Mouse (Mus musculus): Measurements from ENCODE around the gene Rasl10b.

Gene Rasl10b

DNA sequence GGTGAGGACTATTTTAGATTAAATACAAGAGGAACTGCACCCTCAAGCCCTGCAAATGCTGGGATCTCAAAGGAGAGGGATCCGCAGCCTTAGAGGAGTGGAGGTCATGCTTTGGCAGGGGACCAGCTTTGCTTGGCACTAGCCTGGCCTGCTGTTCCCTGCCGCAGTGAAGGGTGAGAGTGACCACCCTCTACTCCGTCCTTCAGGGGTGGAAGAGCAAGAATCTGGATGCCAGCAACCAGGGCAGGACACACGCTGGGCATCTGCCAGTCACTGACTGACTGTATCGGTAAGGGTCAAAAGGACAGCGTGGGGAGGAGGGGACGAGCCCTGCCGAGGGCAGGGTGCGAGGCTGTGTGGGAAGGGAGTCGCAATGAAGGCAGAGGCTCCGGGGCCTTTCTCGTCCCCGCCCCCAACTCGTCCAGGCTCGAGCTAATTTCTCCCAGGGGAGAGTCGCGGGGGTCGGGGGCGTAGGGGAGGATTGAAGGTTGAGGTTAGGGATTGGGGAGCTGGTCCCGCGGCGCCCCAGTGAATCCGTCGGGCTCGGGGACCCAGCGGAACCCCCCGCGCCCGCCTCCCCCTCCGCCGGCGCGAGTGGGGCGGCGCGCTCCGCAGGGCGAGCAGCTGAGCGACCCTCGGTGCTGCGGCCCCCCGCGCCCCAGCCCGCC is at the start of gene Rasl10b:
Rasl10b (plus strand) TSS at position 51 of the 668 bp plus-strand sequence.
- no peak for DNase-seq (ENCODE audit: low spot score)

DNA sequence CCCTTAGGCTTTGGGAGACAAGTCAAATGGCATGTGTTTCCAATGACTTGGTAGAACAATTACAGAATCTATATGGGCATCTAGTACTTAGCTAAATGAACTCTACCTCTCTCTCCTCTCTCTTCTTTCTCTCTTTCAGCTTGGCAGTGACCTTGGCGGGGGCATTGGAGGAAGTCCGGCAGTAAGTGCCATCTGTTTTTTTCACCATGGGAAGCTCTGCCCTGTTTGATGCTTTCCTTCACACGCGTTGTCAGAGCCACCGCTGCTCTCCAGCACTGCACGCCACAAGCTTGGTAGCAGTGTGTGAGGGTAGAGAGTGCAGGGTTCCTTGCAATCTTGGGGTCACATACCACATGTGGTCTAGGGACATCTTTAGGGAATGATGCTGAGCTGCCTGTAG is 44.3 kb upstream of the Rasl10b start:
- DNase-seq (ENCODE audit: low spot score), result no peak

DNA sequence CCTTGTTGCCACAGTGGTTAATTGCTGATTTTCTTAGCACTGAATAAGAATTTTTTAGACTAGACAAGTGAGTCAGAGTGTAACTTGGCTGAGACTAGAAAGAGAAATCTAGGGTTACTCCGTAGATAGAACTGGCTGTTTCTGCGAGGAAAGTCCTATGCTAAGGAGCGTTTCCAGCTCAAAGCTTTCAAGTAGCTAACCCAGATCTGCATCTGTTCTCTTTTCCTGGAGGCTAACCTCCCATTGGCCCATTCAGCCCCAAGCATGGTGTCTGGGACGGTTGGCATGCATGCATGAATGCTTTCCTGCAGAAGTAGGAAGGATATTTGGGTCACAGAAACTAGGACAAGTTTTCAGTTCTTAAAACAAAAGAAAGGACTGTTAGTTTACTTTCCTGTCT is 37.7 kb upstream of the Rasl10b start:
- DNase-seq (ENCODE audit: low spot score), result no peak

DNA sequence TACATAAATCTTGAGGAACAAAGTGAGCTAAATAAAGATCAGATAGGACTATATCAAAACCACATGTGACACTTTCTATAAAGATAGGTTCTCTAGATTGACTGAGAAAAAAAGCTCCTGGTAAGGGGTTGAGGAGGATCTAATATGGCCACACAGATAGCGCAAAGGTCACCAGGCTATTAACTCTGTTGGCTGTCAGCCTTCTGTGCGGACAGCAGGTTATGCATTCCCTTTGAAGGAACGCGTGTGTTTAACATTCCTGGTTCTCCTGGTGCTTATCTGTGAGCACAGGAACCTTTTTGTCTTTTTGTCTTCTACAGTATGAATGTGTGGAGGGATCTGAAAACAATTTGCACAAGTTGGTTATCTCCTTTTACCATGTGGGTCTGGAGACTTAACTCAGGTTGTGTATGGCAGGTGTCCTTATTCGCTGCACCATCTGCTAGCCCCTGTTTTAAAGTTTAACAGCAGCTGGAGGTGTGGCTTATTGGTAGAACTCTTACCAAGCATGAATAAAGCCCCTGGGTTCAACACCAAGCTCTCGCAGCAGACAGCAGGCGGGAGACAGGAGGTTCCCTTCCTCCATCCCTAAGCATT is 29.1 kb upstream of the Rasl10b start:
- DNase-seq (ENCODE audit: low spot score), result no peak

DNA sequence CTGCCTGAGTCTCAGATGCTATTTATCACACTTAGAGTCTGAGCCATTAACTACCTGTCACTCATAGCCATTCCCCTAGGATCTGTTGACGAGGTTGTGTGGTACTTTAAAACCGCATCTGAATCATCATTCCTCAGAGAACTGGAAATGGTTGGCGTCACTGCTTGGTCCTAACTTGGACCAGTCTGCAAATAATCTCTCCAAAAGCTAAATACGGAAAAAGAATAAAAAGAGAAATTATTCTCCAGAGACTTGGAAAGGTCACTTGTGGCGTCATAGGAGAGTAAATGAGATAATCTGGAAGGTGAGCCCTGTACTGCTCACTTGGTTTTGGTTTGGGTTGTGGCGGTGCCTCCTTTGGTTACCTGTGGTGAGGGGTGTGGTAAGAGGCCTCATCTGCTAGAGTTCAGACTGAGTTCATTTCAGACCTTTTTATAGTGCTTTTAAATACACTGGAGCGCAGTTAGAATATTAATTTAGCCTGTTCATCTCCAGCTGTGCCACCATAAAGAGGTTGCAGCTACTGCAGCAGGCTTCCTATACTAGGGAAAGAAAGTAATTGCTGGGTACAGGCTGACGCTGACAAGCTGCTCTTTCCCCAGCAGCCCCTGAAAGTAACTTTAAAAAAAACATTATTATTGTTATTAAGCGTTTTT is 25.9 kb upstream of the Rasl10b start:
- no peak for DNase-seq (ENCODE audit: low spot score)

DNA sequence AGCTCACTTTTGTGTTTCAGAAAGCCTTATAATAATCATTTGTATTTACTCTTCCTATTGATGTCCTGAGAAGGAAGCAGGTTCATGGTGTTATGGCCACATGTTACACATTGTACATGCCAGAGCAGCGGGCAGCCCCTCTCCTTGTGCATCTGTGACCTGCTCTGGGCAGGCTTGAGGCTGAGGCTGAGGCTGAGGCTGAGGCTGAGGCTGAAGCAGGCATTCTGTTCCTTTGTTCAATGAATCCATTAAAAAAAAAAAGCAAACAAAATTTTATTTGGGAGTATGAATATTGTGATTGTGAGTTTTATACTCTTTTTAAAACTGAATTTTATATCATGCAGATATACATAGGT is 25.4 kb upstream of the Rasl10b start:
- DNase-seq (ENCODE audit: low spot score), result no peak

DNA sequence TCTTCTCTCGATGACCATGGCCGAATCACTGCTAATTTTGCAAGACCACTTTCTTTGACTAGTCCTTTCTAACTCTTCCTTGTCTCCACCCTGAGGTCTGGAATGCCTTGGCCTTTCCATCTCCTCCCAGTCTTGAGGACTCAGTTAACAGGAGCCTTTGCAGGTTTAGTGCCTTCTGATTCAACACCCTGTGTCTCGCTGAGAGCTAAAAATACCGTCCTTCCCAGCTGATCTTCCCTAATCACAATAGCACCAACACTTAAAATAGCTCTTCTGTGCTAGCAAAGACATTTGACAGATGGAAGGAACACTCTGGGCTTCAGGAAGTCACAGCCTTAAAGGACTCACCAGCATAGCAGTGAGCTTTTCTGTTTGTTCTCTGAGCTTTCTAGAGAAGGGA is 15.9 kb upstream of the Rasl10b start:
- no peak for DNase-seq (ENCODE audit: low spot score)

DNA sequence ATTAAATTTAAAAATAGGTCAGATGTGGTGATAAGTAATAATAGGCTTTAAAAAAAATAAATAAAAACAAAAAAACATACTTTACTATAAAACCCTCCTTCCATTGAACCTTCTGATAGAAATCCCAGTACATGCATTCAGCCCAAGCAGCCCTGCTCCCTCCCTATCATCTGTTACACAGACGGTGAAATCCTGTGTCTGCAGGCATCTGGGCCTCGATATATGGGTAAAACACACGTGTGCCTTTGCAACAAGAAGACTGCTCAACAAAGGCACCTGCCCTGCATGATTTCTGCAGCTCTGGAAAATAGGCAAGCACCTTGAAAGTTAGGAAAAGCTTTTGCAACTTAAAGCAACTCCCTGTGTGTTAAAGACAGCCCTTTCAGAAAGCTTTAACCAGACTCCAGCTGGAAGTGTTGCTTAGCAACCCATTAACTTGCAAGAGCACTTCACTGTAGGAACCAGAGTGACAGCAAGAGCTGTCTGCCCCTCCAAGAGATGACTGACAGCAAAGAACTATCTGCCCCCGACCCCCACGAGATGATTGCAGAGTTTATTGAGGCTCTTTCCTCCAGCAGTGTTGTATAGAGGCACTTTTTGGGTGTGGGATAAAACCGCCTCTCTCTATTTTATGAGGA is 14.0 kb upstream of the Rasl10b start:
- no peak for DNase-seq (ENCODE audit: low spot score)

DNA sequence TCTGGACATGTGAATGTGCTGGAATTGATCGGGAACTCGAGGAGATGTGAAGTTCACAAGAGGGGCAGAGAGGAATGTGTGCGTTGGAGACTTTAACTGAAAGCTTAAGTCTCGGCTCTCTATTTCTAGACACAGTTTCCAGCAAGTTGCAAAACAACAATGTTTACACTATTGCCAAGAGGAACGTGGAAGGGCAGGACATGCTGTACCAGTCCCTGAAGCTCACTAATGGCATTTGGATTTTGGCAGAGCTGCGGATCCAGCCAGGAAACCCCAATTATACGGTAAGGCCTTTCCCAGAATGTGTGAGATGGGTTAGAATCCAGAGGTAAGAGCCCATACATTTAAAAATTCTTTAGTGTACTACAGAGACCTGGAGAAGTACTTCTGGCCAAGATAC is 11.3 kb upstream of the Rasl10b start:
- DNase-seq (ENCODE audit: low spot score), result no peak

DNA sequence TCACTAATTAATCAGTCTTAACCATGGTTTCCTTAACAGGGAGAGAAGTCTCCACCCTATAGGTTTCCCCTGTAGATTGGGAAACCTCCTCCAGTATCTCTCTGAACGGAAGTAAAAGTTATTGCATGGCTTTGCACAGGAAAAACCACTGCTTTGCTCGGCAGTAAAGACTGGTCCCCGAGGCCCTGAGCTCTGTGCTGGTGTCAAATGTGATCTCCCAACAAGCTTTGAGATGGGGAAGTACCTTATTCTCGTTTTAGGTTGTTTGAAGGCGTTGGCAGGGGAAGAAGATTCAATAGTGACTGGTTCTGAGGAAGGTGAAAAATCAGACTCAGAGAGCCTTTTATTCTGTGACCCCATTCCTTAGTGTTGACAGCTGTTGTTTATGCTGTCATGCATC is 10.2 kb upstream of the Rasl10b start:
- DNase-seq (ENCODE audit: low spot score), result no peak

DNA sequence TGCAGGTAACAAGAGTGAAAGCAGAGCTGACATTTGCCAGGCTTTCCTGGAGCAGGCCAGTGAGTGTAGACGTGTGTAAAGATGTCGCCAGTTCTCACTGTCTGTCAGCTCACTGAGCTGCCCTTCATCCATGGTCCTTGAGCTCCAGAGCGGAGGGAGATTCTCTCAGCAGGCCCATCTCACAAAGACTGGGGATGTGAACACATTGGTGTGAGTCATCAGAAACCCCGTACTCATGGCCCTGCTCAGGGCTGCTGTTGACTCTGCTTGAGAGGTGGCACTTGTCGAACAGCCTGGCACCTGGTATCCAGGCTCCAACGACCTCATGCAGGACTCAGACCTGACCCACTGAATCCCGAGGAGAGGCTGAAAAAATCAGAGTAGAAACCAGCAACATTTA is 5.2 kb upstream of the Rasl10b start:
- no peak for DNase-seq (ENCODE audit: low spot score)

DNA sequence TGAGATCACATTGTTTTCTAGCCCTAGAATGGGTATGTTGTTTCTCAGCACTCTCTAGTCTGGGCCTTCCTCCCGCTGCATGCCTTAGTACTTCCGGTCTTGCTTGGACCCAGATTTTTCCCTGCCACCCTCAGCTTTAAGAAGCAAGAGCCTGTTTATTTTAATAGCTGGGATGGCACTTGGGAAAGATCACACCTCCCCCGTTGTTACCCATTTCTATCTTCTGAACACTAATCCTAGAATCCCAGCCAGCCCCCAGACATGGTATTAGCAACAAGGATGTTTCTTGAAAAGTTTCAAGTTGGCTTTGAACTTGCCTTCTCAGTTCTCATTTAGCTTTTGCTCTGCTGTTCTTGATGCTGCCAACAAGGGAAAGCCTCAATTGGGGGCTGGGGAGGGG is 2.5 kb upstream of the Rasl10b start:
- no peak for DNase-seq (ENCODE audit: low spot score)

DNA sequence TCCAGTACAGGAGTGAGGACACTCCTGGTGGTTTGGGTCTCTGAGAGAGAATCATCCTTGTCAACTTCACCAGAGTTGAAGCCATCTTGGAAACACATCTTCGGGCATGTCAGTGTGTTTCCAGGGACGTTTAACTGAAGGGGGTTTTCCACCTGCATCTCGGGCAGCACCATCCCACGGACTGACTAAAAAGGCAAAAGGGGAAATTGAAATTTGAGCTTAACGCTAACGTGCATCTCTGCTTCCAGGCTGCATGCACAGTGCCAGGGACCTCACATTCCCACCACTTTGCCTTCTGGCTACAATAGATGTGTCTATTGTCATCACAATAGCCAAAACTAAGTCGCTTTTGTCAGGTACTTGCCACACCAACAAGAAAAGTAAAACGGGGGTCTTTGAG is 695 bp upstream of the Rasl10b start:
- DNase-seq (ENCODE audit: low spot score), result no peak

DNA sequence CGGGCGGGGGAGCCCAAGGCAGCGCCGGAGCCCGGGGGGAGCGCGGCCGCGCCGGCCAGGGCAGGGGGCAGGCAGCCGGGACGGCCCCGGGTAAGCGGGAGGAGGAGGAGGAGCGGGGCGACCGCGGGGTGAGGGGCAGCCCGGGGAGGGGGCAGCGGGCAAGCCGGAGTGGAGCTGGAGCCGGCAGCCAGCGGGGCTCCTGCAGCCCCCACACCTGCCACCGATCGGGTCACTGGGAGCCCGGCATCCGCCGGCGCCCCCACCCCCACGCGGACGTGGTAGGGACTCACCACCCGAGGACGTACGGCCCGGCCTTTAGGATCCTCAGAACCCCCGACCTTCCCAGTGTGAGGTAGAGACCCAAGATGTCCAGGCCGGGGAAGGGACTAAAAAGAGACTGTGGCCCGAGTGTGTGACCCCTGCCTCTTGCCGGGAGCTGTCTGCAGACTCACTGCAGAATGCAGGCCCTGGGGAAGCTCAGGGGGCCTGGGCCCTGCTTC is 905 bp downstream of the Rasl10b start:
- no peak for DNase-seq (ENCODE audit: low spot score)

DNA sequence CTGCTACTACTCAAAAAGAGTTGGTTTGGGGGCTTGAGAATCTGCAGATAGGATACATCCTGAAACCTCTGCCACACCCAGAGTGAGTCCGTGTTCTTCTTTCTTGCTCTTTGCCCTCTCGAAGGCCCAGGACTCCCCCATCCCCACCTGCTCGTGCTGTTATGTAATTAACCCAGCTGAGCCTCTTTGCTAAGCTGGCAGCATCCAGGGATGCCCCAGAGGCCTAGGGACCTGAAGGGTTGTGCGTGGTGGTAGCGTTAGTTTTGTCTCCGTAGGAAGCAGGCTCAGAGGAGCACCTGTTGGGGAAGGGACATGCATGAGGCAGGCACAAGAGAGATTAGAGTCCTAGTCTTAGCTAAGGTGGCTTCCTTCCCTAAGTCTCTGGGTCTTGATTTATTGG is 1.6 kb downstream of the Rasl10b start:
- DNase-seq (ENCODE audit: low spot score), result no peak

DNA sequence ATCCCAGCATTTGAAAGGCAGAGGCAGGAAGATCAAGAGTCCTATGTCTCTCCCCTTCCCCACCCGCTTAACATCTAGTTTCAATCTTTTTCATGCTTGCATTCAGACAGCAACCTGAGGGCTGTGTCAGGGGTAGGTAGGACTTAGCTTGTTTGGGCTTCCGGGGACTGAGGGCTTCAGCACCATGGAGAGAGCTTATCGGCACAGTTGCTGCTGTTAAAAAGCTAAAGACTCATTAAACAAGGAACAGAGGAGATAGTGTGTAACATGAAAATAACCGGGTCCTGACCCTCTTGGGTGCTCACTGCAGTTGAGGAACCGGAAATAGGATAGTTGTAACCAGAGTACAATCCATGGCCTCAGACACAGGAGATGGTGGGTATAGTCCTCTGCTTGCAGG is 8.1 kb downstream of the Rasl10b start:
- no peak for DNase-seq (ENCODE audit: low spot score)

DNA sequence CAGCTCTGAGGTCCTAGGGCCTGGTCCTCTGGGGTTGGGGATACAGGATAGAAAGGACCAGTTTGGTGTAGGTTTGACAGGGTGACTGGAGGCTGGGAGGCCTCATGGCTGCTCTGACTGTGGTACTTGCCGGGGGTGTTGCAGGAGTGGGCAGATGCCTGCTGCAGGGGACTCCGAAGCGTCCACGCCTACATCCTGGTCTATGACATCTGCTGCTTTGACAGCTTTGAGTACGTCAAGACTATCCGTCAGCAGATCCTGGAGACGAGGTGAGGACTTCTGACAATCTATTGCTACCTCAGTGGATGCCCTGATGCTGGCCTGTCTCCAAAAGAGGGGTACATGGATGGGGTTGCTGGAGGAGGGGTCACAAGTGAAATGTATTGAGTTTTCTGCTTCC is 8.8 kb downstream of the Rasl10b start:
- no peak for DNase-seq (ENCODE audit: low spot score)

DNA sequence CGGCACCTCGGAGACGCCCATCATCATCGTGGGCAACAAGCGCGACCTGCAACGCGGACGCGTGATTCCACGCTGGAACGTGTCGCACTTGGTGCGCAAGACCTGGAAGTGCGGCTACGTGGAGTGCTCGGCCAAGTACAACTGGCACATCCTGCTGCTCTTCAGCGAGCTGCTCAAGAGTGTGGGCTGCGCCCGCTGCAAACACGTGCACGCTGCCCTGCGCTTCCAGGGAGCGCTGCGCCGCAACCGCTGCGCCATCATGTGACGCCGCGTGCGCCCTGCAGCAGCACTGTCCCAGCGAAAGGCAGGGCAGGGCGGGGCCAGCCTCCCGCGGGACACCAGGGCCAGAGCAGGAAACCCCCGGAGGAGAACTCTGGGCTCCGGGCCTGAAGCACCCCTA is 9.6 kb downstream of the Rasl10b start:
- no peak for DNase-seq (ENCODE audit: low spot score)

DNA sequence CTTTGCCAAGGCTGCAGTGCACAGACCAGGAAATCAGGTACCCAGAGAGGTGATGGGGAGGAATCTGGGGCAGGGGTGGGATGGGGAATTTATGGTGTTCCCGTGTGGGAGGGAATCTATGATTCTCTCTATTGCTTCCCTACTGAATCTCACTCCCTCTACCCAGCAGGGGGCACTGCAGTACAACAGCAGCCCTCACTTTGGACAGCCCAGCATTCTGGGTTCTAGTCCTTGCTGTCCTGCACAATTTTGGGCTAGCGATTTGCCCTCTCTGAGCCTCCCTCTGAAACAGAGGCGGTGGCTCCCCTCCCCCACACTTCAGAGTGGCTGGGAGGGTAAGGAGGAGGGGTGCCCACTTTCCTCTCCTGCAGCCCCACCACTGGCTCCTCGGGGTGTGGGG is 11.4 kb downstream of the Rasl10b start:
- no peak for DNase-seq (ENCODE audit: low spot score)

DNA sequence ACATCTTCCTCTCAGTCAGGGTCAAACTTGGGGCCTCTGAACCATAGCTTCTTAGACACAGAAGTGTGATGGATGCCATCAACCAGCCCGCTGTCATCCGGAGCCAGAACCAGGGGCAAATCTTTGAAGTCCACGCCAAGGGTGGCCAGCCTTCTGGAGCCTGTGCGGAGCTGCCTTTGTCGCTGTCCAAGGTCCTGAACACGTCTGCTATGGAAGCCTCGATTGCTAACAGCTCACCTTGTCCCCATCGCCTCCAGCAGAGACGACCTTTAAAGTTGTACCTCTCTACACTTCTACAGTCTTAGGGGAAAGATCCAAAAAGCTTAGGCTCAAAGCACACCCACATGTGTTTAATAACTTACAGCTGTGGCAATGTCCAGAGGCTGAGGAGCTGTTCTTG is 12.4 kb downstream of the Rasl10b start:
- no peak for DNase-seq (ENCODE audit: low spot score)

DNA sequence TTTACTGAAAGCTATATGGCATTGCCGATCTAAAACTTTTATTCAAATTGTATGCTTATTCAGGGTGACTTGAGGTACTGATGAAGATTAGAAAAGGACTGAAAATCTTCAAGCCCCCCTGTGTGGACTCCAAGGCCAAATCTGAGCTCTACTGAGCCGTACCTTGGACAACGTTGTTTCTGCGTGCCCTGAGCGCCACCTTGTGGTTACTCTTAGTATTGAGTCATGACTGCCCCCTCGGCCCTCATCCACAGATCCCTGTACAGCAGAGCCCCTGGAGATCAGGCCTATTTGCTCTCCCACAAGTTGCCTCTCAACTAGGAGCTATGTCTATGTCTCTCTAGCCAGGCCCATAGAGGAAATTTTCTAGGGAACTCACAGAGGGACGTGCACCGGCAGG is 15.7 kb downstream of the Rasl10b start:
- DNase-seq (ENCODE audit: low spot score), result peak; percentile 79

DNA sequence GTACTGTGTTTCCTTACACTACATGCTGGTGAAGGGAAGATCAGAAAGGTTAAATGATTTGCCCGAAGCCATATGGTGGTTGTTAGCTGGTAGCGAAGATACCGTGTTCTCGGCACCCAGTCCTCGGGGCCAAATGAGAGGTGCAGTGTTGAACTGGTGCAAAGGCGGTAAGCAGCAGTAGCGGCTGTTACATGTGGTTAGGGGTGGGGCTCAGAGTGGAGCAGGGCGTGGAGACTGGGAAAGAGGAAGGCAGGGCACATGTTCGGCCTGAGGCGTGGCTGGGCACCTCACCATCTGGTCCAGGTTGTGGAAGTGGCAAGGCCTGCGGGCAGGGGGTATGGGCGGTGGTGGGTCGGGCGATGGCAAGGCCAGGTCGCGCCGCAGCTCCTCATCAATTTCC is 18.0 kb downstream of the Rasl10b start:
- DNase-seq (ENCODE audit: low spot score), result no peak

DNA sequence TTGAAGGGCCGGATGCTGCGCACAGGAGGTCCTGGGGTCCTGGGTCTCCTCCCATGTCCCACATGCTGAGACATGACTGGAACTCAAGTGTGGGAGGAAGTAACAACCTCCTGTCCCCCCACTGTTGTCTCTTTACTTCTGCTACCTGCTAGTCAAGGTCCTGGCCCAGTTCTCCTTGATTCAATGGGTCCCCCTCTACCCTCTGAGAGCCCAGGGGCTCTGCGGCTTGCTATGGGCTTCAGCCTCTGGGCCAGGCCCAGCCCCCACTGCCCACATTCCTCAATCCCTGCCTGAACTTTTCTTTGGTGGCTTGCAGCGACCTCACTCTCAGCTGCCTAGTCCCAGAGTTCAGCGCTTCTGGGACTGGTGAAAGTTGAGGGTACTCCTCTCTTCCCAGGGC is 20.4 kb downstream of the Rasl10b start, which contains the start of gene Gas2l2:
Gas2l2 (minus strand) TSS at position 101 of the 400 bp plus-strand sequence.
- DNase-seq (ENCODE audit: low spot score), result no peak
